Mouse (Mus musculus) limb, embryonic 15.5 days (tissue): ENCODE results near the gene 1110032A03Rik. TPM values are rescaled to one million over a fixed set of nuclear protein-coding genes. Genes with fewer than 3 reads are reported as not detected.

Experiments
- polyA plus RNA-seq: library from polyadenylated mRNA; unstranded; fragments of >200 nt; fragmentation: Nextera tagmentation; extraction: Ambion mirVana; gene quantifications from 2 replicates; pipeline ENCODE4 v1.2.1, GENCODE M21; 2015

1110032A03Rik gene
- polyA plus RNA-seq, 1 experiment from 2014 or later, result 24.2 TPM

Other genes starting within 250 kb of the 1110032A03Rik start
- gene Pts, start 246.8 kb downstream of the 1110032A03Rik start, polyA plus RNA-seq, result 66.8 and 70.1 TPM in 2 replicates
- 6.6 and 8.1 TPM in 2 replicates for gene Il18, start 220.7 kb downstream of the 1110032A03Rik start, polyA plus RNA-seq
- gene Bco2, start 220.3 kb downstream of the 1110032A03Rik start, polyA plus RNA-seq, result 0.19 and 0.49 TPM in 2 replicates
- gene Tex12, start 214.2 kb downstream of the 1110032A03Rik start, polyA plus RNA-seq, result not detected in 2 replicates
- 234 and 278 TPM in 2 replicates for gene Sdhd, start 171.7 kb downstream of the 1110032A03Rik start, polyA plus RNA-seq
- 162 and 189 TPM in 2 replicates for gene Timm8b, start 171.6 kb downstream of the 1110032A03Rik start, polyA plus RNA-seq
- gene Pih1d2, start 158.2 kb downstream of the 1110032A03Rik start, polyA plus RNA-seq, result 2.6 and 2.8 TPM in 2 replicates
- 17.2 and 22.2 TPM in 2 replicates for gene Nkapd1, start 158.1 kb downstream of the 1110032A03Rik start, polyA plus RNA-seq
- 47.7 and 51.6 TPM in 2 replicates for gene Dlat, start 115.7 kb downstream of the 1110032A03Rik start, polyA plus RNA-seq
- 13.9 and 14.1 TPM in 2 replicates for gene Dixdc1, start 36.0 kb downstream of the 1110032A03Rik start, polyA plus RNA-seq
- gene 2310030G06Rik, start 29.0 kb downstream of the 1110032A03Rik start, polyA plus RNA-seq, result 5.6 and 6.7 TPM in 2 replicates
- 123 and 265 TPM in 2 replicates for gene Cryab, start 24.2 kb downstream of the 1110032A03Rik start, polyA plus RNA-seq
- gene Hspb2, start 23.2 kb downstream of the 1110032A03Rik start, polyA plus RNA-seq, result 39.0 and 104 TPM in 2 replicates
- gene Fdxacb1, start 7.3 kb downstream of the 1110032A03Rik start, polyA plus RNA-seq, result 9.3 TPM in 2 replicates
- gene Alg9, start 501 bp downstream of the 1110032A03Rik start, polyA plus RNA-seq, result 34.9 and 35.6 TPM in 2 replicates
- 48.6 and 49.0 TPM in 2 replicates for gene Ppp2r1b, start 69.8 kb upstream of the 1110032A03Rik start, polyA plus RNA-seq
- 14.3 and 15.9 TPM in 2 replicates for gene Sik2, start 233.6 kb upstream of the 1110032A03Rik start, polyA plus RNA-seq